Mouse (Mus musculus): ENCODE results near the gene Slc34a3.

- TF ChIP-seq POLR2A (IDR thresholded peaks at IDR 0.05; ENCODE audit: borderline replicate concordance, extremely low read depth, insufficient read depth, insufficient read length, poor library complexity, severe bottlenecking) (no peak), CTCF (IDR thresholded peaks at IDR 0.05; ENCODE audit: borderline replicate concordance, extremely low read depth, insufficient read depth, insufficient read length) (no peak)
Observed at GRCm38 (mm10) chr2:25236614-25237013, 2.5 kb upstream of the Slc34a3 start, which contains the start of gene Rnf224.
